Mouse (Mus musculus): ENCODE results near the gene Steap1.

- TF ChIP-seq CTCF (IDR thresholded peaks at IDR 0.05; ENCODE audit: insufficient read depth, low read depth, low read length) (no peak), POLR2A (IDR thresholded peaks at IDR 0.05; ENCODE audit: insufficient read depth, low read depth, low read length) (no peak)
Observed at GRCm38 (mm10) chr5:5734445-5734844, 14.7 kb downstream of the Steap1 start.

Data from olfactory bulb, adult 2 months (tissue).